Mouse (Mus musculus): ENCODE data around the gene Prr14l. TPM values are rescaled to one million over a fixed set of nuclear protein-coding genes. Genes with fewer than 3 reads are reported as not detected.
"Not testable (repeated sequence)": the region's sequence is repeated elsewhere in the genome, so short reads cannot be mapped to it uniquely, and the experiment has no call there.

The Prr14l gene
- polyA plus RNA-seq, 1 experiment from 2014 or later, result 8.8 TPM

DNA sequence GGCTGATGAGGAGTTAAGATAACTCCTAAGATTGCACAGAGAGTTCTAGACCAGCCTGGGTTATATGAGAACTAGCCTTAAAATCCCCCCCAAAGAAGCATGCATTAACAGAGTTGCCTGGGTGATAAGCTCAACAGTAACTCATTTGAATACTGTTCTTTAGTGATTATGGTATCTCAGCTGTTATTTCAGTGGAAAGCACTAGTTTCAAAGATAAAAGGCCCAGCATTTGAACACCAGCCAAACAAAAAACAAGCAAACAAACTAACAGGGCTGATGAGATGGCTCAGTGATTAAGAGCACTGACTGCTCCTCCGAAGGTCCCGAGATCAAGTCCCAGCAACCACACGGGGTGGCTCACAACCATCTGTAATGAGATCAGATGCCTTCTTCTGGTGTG lies 4.9 kb downstream of the Prr14l start:
- Histone ChIP-seq H3K27me3 (ENCODE audit: control insufficient read depth, insufficient read depth, low read length) (no peaks in the 10 kb centered on the region), H3K27ac (replicated peaks) (no peak overlapping the region), H3K4me2 (replicated peaks; ENCODE audit: low read depth) (no peak overlapping the region), H3K9me3 (ENCODE audit: control insufficient read depth, low read length) (no peaks in the 10 kb centered on the region), H3K4me1 (replicated peaks; ENCODE audit: control insufficient read depth, insufficient read depth) (0 out of 2 replicates have a peak, but pooled peaks cover 2% of the 10 kb centered on the region), H3K36me3 (ENCODE audit: control insufficient read depth, insufficient read depth, low read length) (no peaks in the 10 kb centered on the region), H3K4me3 (ENCODE audit: low read depth, low read length) (no peak overlapping the region), H3K9ac (ENCODE audit: low read length) (no peak overlapping the region)
- 95% methylated on average over 3 of the region's 3 CpGs for WGBS
- ATAC-seq (ENCODE audit: low FRiP score, low TSS enrichment) (no peak), DNase-seq (ENCODE audit: low spot score) (no peak)
- no peak for TF ChIP-seq EP300 (optimal IDR thresholded peaks at IDR 0.05)
- no peak for TF ChIP-seq CTCF (IDR thresholded peaks at IDR 0.05; ENCODE audit: low read depth)

DNA sequence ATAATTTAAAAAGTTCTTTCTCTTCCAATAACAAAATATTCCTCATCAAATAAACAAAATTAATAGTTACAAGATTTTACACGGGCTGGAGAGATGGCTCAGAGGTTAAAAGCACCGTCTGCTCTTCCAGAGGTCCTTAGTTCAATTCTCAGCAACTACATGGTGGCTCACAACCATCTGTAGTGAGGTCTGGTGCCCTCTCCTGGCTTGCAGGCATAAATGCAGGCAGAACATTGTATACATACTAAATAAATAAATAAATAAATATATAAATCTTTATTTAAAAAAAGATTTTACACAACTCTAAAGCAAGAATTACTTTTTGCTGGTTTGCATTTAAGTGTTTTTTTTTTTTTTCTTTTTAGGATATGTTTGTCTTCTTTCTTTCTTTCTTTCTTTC lies 14.0 kb downstream of the Prr14l start:
- H3K27me3 ChIP-seq (ENCODE audit: control insufficient read depth, insufficient read depth, low read length), result no peaks in the 10 kb centered on the region
- no peak overlapping the region for H3K27ac ChIP-seq (replicated peaks)
- no peak overlapping the region for H3K4me3 ChIP-seq (ENCODE audit: low read depth, low read length)
- H3K4me2 ChIP-seq (replicated peaks; ENCODE audit: low read depth), result no peak overlapping the region
- no peaks in the 10 kb centered on the region for H3K4me1 ChIP-seq (replicated peaks; ENCODE audit: control insufficient read depth, insufficient read depth)
- TF ChIP-seq CTCF (IDR thresholded peaks at IDR 0.05; ENCODE audit: low read depth) (peak; percentile 32), EP300 (optimal IDR thresholded peaks at IDR 0.05) (no peak)
- H3K9ac ChIP-seq (ENCODE audit: low read length), result no peak overlapping the region
- peaks cover 21% of the 10 kb centered on the region for H3K36me3 ChIP-seq (ENCODE audit: control insufficient read depth, insufficient read depth, low read length)
- 81% methylated on average over 2 of the region's 2 CpGs for WGBS
- ATAC-seq (ENCODE audit: low FRiP score, low TSS enrichment), result no peak
- DNase-seq (ENCODE audit: low spot score), result no peak
- H3K9me3 ChIP-seq (ENCODE audit: control insufficient read depth, low read length), result no peaks in the 10 kb centered on the region

DNA sequence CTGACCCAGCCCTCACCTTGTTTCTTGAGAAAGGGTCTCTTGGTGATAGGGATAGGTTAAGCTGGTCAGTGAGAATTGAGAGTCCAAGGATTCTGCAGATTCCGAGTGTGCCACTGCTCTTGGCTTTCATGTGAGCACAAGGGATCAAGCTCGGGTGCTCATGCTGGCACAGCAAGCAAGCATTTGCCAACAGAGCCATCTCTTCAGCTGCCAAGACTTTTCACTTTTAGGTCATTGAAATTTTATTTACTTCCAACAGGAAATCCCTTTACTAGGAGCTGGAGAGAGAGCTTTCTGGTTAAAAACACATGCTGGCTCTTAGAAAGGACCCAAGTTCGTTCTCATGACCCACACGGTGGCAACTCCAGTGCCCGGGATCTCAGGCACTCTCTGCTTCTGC lies 17.1 kb downstream of the Prr14l start:
- no peak overlapping the region for H3K4me2 ChIP-seq (replicated peaks; ENCODE audit: low read depth)
- no peaks in the 10 kb centered on the region for H3K9me3 ChIP-seq (ENCODE audit: control insufficient read depth, low read length)
- peaks cover 24% of the 10 kb centered on the region for H3K36me3 ChIP-seq (ENCODE audit: control insufficient read depth, insufficient read depth, low read length)
- H3K4me1 ChIP-seq (replicated peaks; ENCODE audit: control insufficient read depth, insufficient read depth), result no peaks in the 10 kb centered on the region
- H3K4me3 ChIP-seq (ENCODE audit: low read depth, low read length), result no peak overlapping the region
- DNase-seq (ENCODE audit: low spot score), result no peak
- ATAC-seq (ENCODE audit: low FRiP score, low TSS enrichment), result no peak
- no peak overlapping the region for H3K9ac ChIP-seq (ENCODE audit: low read length)
- H3K27me3 ChIP-seq (ENCODE audit: control insufficient read depth, insufficient read depth, low read length), result no peaks in the 10 kb centered on the region
- TF ChIP-seq CTCF (IDR thresholded peaks at IDR 0.05; ENCODE audit: low read depth) (no peak), EP300 (optimal IDR thresholded peaks at IDR 0.05) (no peak)
- 85% methylated on average over 5 of the region's 5 CpGs for WGBS
- no peak overlapping the region for H3K27ac ChIP-seq (replicated peaks)

DNA sequence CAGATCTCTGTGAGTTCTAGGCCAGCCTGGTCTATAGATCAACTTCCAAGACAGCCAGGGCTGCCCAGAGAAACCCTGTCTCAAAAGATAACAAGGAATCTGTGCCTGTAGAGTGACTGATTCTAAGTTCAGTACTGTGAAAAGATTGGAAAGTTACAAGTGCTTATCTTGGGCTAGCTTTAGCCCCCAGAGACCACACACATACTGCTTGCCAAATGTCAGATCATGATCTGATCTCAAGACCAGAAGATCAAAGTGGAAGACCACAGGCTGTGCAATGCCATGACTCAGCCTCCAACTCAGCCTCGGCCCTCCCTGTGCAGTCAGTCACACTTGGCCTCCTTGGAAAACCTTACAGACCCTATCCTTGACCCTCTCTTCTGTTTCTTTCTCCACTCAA lies 19.6 kb downstream of the Prr14l start:
- H3K27ac ChIP-seq (replicated peaks), result no peak overlapping the region
- peaks cover 12% of the 10 kb centered on the region for H3K36me3 ChIP-seq (ENCODE audit: control insufficient read depth, insufficient read depth, low read length)
- TF ChIP-seq CTCF (IDR thresholded peaks at IDR 0.05; ENCODE audit: low read depth) (no peak), EP300 (optimal IDR thresholded peaks at IDR 0.05) (no peak)
- 75% methylated on average over 1 of the region's 1 CpGs for WGBS
- H3K4me3 ChIP-seq (ENCODE audit: low read depth, low read length), result no peak overlapping the region
- no peak overlapping the region for H3K4me2 ChIP-seq (replicated peaks; ENCODE audit: low read depth)
- no peak for DNase-seq (ENCODE audit: low spot score)
- H3K4me1 ChIP-seq (replicated peaks; ENCODE audit: control insufficient read depth, insufficient read depth), result no peaks in the 10 kb centered on the region
- no peaks in the 10 kb centered on the region for H3K27me3 ChIP-seq (ENCODE audit: control insufficient read depth, insufficient read depth, low read length)
- no peak overlapping the region for H3K9ac ChIP-seq (ENCODE audit: low read length)
- no peaks in the 10 kb centered on the region for H3K9me3 ChIP-seq (ENCODE audit: control insufficient read depth, low read length)
- ATAC-seq (ENCODE audit: low FRiP score, low TSS enrichment), result no peak

DNA sequence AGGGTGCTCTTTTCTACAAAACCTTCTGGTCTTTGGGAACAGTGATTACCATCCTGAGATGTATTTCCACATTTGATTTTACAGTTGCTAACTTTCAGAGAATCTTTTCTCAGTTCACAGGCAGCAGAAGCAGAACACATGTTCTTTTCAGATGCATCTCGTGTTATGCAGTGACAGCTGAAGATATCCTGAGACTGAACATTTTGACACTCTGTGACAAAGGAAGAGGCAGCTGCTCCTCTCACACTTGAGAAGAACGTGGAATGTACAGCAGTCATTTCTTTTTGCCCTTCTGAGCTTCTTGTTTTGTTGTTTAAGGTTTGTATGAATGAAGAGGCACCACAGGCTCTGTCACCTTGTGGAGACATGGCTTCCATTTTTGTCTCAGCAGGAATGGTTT lies 24.0 kb downstream of the Prr14l start:
- Histone ChIP-seq H3K36me3 (ENCODE audit: control insufficient read depth, insufficient read depth, low read length) (peaks cover 10% of the 10 kb centered on the region), H3K4me1 (replicated peaks; ENCODE audit: control insufficient read depth, insufficient read depth) (no peaks in the 10 kb centered on the region), H3K4me3 (ENCODE audit: low read depth, low read length) (no peak overlapping the region), H3K4me2 (replicated peaks; ENCODE audit: low read depth) (no peak overlapping the region), H3K9ac (ENCODE audit: low read length) (no peak overlapping the region), H3K9me3 (ENCODE audit: control insufficient read depth, low read length) (no peaks in the 10 kb centered on the region), H3K27ac (replicated peaks) (no peak overlapping the region), H3K27me3 (ENCODE audit: control insufficient read depth, insufficient read depth, low read length) (no peaks in the 10 kb centered on the region)
- 92% methylated on average over 2 of the region's 2 CpGs for WGBS
- DNase-seq (ENCODE audit: low spot score), result no peak
- TF ChIP-seq CTCF (IDR thresholded peaks at IDR 0.05; ENCODE audit: low read depth) (no peak), EP300 (optimal IDR thresholded peaks at IDR 0.05) (no peak)
- no peak for ATAC-seq (ENCODE audit: low FRiP score, low TSS enrichment)

DNA sequence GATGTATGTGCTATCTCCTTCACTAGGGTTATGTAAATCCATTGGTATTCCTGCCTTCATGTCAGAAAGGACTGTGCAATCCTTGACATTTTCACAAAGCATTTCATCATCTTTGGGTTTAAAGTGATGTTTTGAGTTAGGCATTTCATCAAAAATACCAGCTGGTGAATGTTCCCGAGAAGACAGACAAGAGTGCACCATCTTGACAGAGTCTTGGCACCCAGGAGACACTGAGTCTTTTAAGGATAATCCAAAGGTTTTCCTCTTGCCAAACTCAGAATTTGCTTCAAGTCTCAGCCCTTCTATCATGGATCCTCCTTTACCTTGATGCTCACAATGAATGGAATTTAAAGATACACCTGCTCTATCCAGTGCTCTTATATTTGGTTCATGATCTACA lies 25.3 kb downstream of the Prr14l start:
- not testable (repeated sequence) for H3K27me3 ChIP-seq (ENCODE audit: control insufficient read depth, insufficient read depth, low read length); H3K9me3 ChIP-seq (ENCODE audit: control insufficient read depth, low read length); H3K9ac ChIP-seq (ENCODE audit: low read length); H3K4me2 ChIP-seq (replicated peaks; ENCODE audit: low read depth); DNase-seq (ENCODE audit: low spot score); H3K27ac ChIP-seq (replicated peaks); H3K4me3 ChIP-seq (ENCODE audit: low read depth, low read length); H3K36me3 ChIP-seq (ENCODE audit: control insufficient read depth, insufficient read depth, low read length); ATAC-seq (ENCODE audit: low FRiP score, low TSS enrichment); H3K4me1 ChIP-seq (replicated peaks; ENCODE audit: control insufficient read depth, insufficient read depth)
- 85% methylated on average over 1 of the region's 1 CpGs for WGBS

Measured in stomach, postnatal 0 days (tissue).